Mouse (Mus musculus): Measurements from ENCODE around the gene Lzic.

GRCm38 (mm10) chr4:149445868-149446267 lies 39.2 kb upstream of the Lzic start:
- no peak for TF ChIP-seq RCOR1 (conservative IDR thresholded peaks at IDR 0.05; ENCODE audit: low read depth, low read length)
- no peak for TF ChIP-seq EP300 (IDR thresholded peaks at IDR 0.05; ENCODE audit: low read length)
- TF ChIP-seq POLR2A (IDR thresholded peaks at IDR 0.05; ENCODE audit: low read depth, low read length): no peak
- TF ChIP-seq CTCF (conservative IDR thresholded peaks at IDR 0.05 in 1 of 2, IDR thresholded peaks at IDR 0.05 in 1 of 2; ENCODE audit: low read depth in 2 of 2, low read length in 2 of 2): no peak

Measured in CH12.LX (cell line).